ENCODE assay signal across 28 mouse cellular contexts in genomic region chrX:13226429-13226828, GRCm38 (mm10).
"Had no signal": no experiment of that assay in that cellular context is flagged by ENCODE, and none has a peak within 500 bp of the region (broad histone marks: within the 10 kb centered on the region; RNA-seq: fewer than 3 reads in every experiment).

No protein-coding gene starts in this region.

- H3K9me3 ChIP-seq: embryonic facial prominence, embryonic 10.5 days; embryonic facial prominence, embryonic 12.5 days; embryonic facial prominence, embryonic 13.5 days; embryonic facial prominence, embryonic 15.5 days; forebrain, embryonic 10.5 days; forebrain, embryonic 12.5 days; forebrain, embryonic 13.5 days; forebrain, embryonic 15.5 days had no signal

- H3K27ac ChIP-seq: embryonic facial prominence, embryonic 10.5 days; embryonic facial prominence, embryonic 12.5 days; embryonic facial prominence, embryonic 13.5 days; embryonic facial prominence, embryonic 15.5 days; forebrain, embryonic 10.5 days; forebrain, embryonic 12.5 days; forebrain, embryonic 13.5 days; forebrain, embryonic 15.5 days; gastrocnemius, adult 2 months; heart, adult 2 months had no signal

- H3K27me3 ChIP-seq: embryonic facial prominence, embryonic 12.5 days; embryonic facial prominence, embryonic 13.5 days; embryonic facial prominence, embryonic 15.5 days; forebrain, embryonic 13.5 days; forebrain, embryonic 15.5 days had no signal

- H3K4me2 ChIP-seq: embryonic facial prominence, embryonic 12.5 days; embryonic facial prominence, embryonic 13.5 days; embryonic facial prominence, embryonic 15.5 days; forebrain, embryonic 12.5 days; forebrain, embryonic 13.5 days; forebrain, embryonic 15.5 days had no signal

- H3K4me3 ChIP-seq: embryonic facial prominence, embryonic 10.5 days; embryonic facial prominence, embryonic 12.5 days; embryonic facial prominence, embryonic 13.5 days; embryonic facial prominence, embryonic 15.5 days; erythroblast, embryonic 14.5 days; forebrain, embryonic 10.5 days; forebrain, embryonic 12.5 days; forebrain, embryonic 13.5 days; forebrain, embryonic 15.5 days; gastrocnemius, adult 2 months; heart, adult 2 months had no signal

- H3K9ac ChIP-seq: embryonic facial prominence, embryonic 12.5 days; embryonic facial prominence, embryonic 13.5 days; embryonic facial prominence, embryonic 15.5 days; forebrain, embryonic 12.5 days; forebrain, embryonic 13.5 days; forebrain, embryonic 15.5 days; forebrain, postnatal 0 days had no signal

- H3K36me3 ChIP-seq: embryonic facial prominence, embryonic 10.5 days; embryonic facial prominence, embryonic 12.5 days; embryonic facial prominence, embryonic 13.5 days; embryonic facial prominence, embryonic 15.5 days; forebrain, embryonic 10.5 days; forebrain, embryonic 12.5 days; forebrain, embryonic 15.5 days had no signal

- ATAC-seq: forebrain, embryonic 13.5 days; forebrain, embryonic 14.5 days; forebrain, embryonic 15.5 days; forebrain, embryonic 16.5 days; forebrain, postnatal 0 days had no signal

- H3K4me1 ChIP-seq: embryonic facial prominence, embryonic 12.5 days; embryonic facial prominence, embryonic 15.5 days had no signal

- DNase-seq: cerebellum, adult 8-10 months; cerebellum, adult 9-10 months; cerebellum, adult 9-11 months; cerebellum, postnatal 10 days; cerebellum, postnatal 14 days; cerebellum, postnatal 25 days; cerebellum, postnatal 36 days; embryo, embryonic 11 days; forebrain, postnatal 0 days; gastrocnemius, adult 2 months; gastrocnemius, postnatal 10 days; gastrocnemius, postnatal 14 days; gastrocnemius, postnatal 25 days; gastrocnemius, postnatal 36 days; heart, adult 11 months; heart, adult 18-20 months; heart, adult 2 months had no signal
